Mouse (Mus musculus) gastrocnemius, postnatal 10 days (tissue): ENCODE measurements around the gene Ckap2l. TPM values are rescaled to one million over a fixed set of nuclear protein-coding genes. Genes with fewer than 3 reads are reported as not detected.

ENCODE experiments used
- DNase-seq: peaks from one replicate; pipeline ENCODE4 v3.0.0; 2021; ENCODE audit warnings: mixed read lengths
- total RNA-seq, 2 experiments: library from RNA; stranded (reverse); gene quantifications; 2 replicates each; pipeline ENCODE4 v1.2.3; 2021

Gene Ckap2l
- total RNA-seq, 2 experiments from 2014 or later = 6.5 to 8.2 TPM

DNA sequence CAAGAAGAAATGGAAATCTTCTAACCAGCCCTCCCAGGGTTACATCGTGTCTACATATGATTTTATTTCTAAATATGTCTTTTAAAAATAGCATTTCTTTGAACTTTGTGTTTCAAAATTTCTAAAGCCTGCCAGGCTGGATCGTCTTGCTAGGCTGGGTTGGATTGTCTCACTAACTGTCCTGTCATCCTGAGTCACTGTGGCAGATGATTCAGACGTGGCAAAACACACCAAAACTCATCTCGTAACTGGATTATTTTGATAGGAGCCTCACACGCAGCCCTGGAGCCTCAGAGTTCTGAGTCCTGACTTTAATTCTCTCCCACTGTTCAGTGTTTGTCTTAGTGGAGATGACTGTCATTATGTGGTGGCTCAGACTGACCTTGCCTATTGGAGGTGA lies 33.9 kb downstream of the Ckap2l start:
- DNase-seq = no peak

DNA sequence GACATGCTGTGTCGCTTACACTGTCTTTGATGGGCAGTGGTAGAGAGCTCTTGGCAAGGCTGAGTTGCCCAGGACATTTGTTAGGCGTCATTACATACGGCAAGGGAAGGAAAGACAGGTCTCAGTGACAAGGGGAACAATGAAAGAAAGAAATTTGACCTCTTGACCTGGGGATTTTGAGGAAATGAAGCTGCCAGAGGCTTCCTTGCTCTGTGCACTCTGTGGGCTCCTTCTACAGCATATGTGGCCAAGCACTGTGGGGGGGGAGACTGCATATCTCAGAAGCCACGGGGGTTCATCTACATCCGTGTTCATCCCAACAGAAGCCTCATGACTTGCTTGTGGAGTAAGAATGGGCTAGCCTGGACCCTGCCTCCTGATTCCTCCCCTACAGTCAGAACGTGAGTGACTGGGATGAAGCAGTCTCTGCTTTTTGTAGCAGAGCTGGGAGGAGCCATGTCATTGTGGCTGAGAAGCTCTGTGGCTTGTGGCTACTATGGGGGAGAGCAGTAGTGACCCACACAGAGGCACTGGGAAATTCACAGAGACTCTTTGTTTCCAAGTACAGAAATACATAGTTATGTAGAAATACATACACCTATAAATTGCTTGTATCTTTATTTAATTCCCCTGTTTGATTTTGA lies 35.7 kb downstream of the Ckap2l start:
- DNase-seq = no peak

GRCm38 (mm10) chr2:129260646-129261045 lies 36.4 kb downstream of the Ckap2l start:
- DNase-seq = no peak

GRCm38 (mm10) chr2:129258475-129259211 lies 38.4 kb downstream of the Ckap2l start:
- DNase-seq = peak; percentile 46

DNA sequence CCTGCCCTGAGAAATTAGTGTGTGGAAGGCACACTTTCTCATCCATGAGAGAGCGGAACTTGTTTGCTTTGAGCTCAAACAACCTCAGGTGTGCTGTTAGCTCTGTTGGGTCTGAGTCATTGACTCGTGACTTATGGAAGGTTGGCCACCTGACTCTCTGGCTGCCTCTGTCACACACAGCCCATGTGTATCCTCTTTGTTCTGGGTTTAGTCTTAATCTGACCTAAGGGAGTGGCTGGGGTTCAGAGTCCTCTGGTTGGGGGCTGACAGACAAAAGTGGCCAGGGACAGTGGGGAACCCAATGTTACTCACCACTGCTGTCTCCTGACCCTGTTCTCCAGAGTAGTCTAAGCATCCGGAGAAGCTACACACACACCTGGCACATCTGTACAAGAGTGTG lies 39.0 kb downstream of the Ckap2l start:
- DNase-seq = no peak

DNA sequence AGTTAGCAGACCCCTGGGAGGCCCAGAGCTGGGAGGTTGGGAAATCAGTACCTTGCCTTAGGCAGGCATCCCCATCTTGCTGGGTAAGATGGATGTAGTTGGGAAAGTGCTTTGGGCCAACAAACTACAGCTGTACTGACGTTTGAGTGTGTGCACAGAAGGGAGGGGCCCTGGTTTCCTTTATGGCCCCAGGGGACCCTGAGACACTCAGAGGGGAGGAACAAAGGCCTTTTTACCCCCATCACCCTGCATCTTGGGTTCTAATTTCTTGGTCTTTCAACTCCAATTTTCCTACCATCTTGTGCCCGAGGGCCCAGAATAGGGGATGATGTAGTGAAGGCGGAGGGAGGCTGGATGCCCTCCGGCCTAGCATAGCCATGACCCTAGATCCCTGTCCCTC lies 41.0 kb downstream of the Ckap2l start:
- DNase-seq = no peak

- DNase-seq = no peak
These were observed 42.9 kb downstream of the Ckap2l start for GRCm38 (mm10) chr2:129254076-129254475.

DNA sequence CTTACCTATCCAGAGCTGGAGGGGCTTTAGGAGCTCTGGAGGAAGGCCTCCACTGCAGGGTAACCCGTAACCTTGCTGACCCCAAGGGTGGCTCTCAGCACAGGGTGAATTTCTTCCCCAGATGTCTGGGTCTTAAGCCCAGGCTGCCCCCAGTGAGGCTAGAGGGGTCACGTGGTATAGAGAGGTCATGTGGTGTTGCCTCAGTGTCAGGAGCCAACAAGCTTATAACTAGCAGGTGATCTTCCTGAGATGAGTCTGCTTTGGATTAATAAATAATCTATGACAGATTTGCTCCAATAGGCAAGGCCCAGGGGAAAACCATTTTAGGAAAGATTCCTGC lies 43.4 kb downstream of the Ckap2l start:
- DNase-seq = no peak

GRCm38 (mm10) chr2:129252836-129253630 lies 44.0 kb downstream of the Ckap2l start:
- DNase-seq = no peak

GRCm38 (mm10) chr2:129249321-129249720 lies 47.7 kb downstream of the Ckap2l start:
- no peak for DNase-seq

- DNase-seq = no peak
These were observed 49.3 kb downstream of the Ckap2l start for GRCm38 (mm10) chr2:129247707-129248121.

GRCm38 (mm10) chr2:129246924-129247323 lies 50.1 kb downstream of the Ckap2l start:
- DNase-seq = no peak

DNA sequence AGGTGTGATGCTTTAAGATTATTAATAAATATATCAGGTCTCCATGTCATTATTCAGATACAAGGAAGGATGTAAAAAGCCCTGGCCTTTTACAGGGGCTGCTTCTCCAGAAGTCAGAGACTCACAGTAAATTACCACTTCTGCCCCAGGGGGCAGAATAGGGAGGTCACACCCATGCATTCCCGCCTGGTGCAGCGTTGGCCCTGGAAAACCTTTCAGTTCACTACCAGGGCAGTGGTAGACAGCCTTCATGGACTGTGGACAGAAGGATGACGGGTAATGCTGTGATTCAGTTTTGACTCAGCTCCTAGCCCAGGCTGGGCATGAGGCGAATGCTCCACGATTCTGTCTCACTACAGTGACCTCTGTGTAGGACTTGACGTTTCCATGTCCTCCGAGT lies 50.6 kb downstream of the Ckap2l start:
- DNase-seq = no peak

DNA sequence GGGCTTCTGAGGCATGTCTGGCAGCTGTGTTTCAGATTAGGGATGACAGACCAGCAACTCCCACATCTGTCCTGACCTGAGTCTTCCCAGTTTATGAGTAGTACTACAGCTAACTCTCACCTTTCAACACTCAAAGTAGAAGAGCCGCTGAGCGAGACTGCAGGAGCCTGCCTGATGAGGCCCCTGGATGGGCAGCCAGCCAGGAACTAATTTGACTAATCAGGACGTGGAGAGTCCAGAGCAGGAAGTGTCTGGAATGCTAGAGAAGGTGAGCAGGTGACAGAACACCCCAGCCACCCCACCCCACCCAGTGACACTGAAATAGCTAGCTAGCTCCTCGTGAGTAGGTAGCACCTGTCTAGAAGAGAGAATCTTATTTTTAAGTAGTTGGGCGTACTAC lies 51.4 kb downstream of the Ckap2l start:
- DNase-seq = no peak

- DNase-seq = no peak
These were observed 52.4 kb downstream of the Ckap2l start for GRCm38 (mm10) chr2:129244446-129245120.

GRCm38 (mm10) chr2:129243786-129244185 lies 53.2 kb downstream of the Ckap2l start:
- no peak for DNase-seq

- DNase-seq = no peak
These were observed 54.0 kb downstream of the Ckap2l start for GRCm38 (mm10) chr2:129243005-129243404.

DNA sequence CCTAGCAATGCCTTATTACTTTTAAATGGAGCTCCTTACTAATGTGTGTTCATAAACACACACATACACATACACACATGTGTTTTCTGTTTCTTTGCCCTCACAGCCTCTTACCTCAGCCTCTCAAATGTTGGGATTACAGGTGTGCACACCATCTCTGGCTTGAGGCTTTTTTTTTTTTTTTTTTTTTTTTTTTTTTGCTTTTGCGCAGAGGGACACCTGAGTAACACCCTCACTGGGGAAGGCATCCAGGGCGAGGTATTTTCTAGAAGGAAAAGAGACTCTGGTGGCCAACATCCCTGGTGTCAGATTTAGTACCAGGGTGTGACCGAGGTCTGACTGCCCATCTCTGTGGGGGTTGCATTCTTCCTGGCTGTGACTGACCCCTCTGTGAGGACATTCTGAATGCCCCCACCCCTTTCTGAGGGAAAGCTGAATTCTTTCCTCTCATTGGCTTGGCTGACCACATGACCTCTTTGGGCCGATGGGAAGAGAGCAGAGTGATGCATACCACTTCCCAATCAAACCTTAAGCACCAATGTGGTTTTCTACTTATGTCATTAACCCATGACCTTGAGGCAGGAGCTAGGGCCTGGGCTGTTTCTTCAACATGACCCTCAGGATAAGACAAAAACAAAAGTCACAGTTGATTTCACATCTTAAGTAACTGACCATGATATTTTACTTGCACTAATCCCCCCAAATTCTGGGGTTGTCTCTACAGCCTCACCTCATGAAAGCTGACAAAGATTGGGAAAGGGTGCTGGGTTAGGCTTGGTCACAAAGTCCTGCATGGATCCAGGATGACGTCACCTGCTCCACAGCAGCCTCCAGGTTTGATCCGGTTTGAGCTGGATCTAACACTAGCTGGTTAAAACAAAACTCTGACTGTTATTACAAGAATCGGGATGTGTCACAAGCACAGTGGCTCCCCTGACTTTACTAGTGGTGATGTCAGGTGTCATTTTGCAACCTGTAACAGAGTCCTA lies 54.9 kb downstream of the Ckap2l start:
- no peak for DNase-seq

- DNase-seq = no peak
These were observed 56.1 kb downstream of the Ckap2l start for GRCm38 (mm10) chr2:129240726-129241432.

DNA sequence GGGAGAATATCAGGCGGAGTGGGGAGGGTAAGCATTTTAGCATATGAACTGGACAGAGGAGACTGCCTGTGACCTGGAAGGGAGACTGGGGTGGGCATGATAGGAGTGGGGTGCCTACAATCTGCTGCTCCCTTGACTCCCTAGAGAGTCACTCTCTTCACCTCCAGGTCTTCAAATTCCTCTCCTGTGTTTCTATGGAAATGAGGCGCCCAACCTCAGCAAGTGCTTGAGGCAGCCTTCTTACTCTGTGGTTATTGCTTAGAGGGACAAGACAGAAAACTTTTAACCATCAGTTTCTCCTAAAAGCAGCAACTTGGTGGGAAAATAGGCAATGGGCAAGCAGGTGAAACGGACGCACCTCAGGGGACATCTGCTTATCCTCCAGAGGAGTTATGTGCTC lies 60.5 kb downstream of the Ckap2l start:
- no peak for DNase-seq

GRCm38 (mm10) chr2:129234731-129235130 lies 62.3 kb downstream of the Ckap2l start:
- DNase-seq = no peak
